Mouse (Mus musculus) forebrain, postnatal 0 days (tissue): ENCODE results near the gene Crocc. TPM values are rescaled to one million over a fixed set of nuclear protein-coding genes. Genes with fewer than 3 reads are reported as not detected.

ENCODE experiments used
- ATAC-seq: fragments of 200-750 bp; cut with Nextera tagmentation; 2 replicates; pipeline ENCODE4 v1.8.0; 2017; ENCODE audit warnings: mild to moderate bottlenecking, moderate library complexity
- DNase-seq: peaks from one replicate; pipeline ENCODE4 v3.0.0-alpha.2; 2015
- H3K27ac ChIP-seq: fragments of 300-500 bp; sonication (generic); 2 replicates; pipeline ENCODE4 v1.5.1; 2014; ENCODE audit warnings: low read depth, mild to moderate bottlenecking, antibody characterized with exemption, low read length, moderate library complexity, mixed read lengths
- H3K27me3 ChIP-seq: fragments of 300-500 bp; sonication (generic); 2 replicates; pipeline ENCODE4 v1.6.1; 2014; ENCODE audit warnings: mild to moderate bottlenecking, low read length, mixed read lengths; ENCODE audit not compliant: insufficient read depth
- H3K36me3 ChIP-seq: fragments of 300-500 bp; sonication (generic); 2 replicates; pipeline ENCODE4 v1.6.1; 2014; ENCODE audit warnings: mild to moderate bottlenecking, moderate library complexity; ENCODE audit not compliant: insufficient read depth
- H3K4me1 ChIP-seq: fragments of 300-500 bp; sonication (generic); 2 replicates; pipeline ENCODE4 v1.6.1; 2014; ENCODE audit warnings: antibody characterized with exemption; ENCODE audit not compliant: insufficient read depth
- H3K4me2 ChIP-seq: fragments of 300-500 bp; sonication (generic); 2 replicates; pipeline ENCODE4 v1.6.1; 2014; ENCODE audit warnings: low read depth, mild to moderate bottlenecking, moderate library complexity
- H3K4me3 ChIP-seq: fragments of 300-500 bp; sonication (generic); 2 replicates; pipeline ENCODE4 v1.5.1; 2014; ENCODE audit warnings: low read depth, low read length, mixed read lengths
- H3K9ac ChIP-seq: fragments of 300-500 bp; sonication (generic); 2 replicates; pipeline ENCODE4 v1.6.1; 2014; ENCODE audit warnings: mild to moderate bottlenecking
- H3K9me3 ChIP-seq: fragments of 300-500 bp; sonication (generic); 2 replicates; pipeline ENCODE4 v1.6.1; 2016; ENCODE audit warnings: low read length
- CTCF ChIP-seq: sonication (generic); IDR thresholded peaks from 2 replicates; pipeline ENCODE4 v1.5.1; 2016; ENCODE audit warnings: antibody characterized with exemption, control low read depth, low read depth
- WGBS: fragments of 180-500 bp; shearing (Covaris S2); extraction: QIAGEN DNeasy Blood & Tissue Kit; methylation state at CpG from one replicate; pipeline ENCODE4 v1.1.7; 2014; 5-methylcytosine and 5-hydroxymethylcytosine counted together
- polyA plus RNA-seq: library from polyadenylated mRNA; unstranded; fragments of >200 nt; fragmentation: Nextera tagmentation; extraction: Ambion mirVana; gene quantifications from 2 replicates; pipeline ENCODE4 v1.2.1, GENCODE M21; 2015
- total RNA-seq: library from RNA; depleted of rRNA; stranded (reverse); fragments of >200 nt; gene quantifications from 2 replicates; pipeline ENCODE4 v1.2.3, GENCODE M21; 2014

Crocc gene
- total and polyA plus RNA-seq, 2 experiments from 2014 or later: 3.8 to 43.0 TPM

GRCm38 (mm10) chr4:141020811-141021613 lies 39.3 kb downstream of the Crocc start:
- Histone ChIP-seq H3K4me3 (no peak overlapping the region), H3K4me1 (peaks cover 9% of the 10 kb centered on the region; the same call in 1 of the 2 replicates), H3K27me3 (no peaks in the 10 kb centered on the region), H3K9ac (peak overlapping the region; percentile 10; the same call in 1 of the 2 replicates), H3K4me2 (no peak overlapping the region), H3K36me3 (peaks cover 15% of the 10 kb centered on the region), H3K9me3 (no peaks in the 10 kb centered on the region), H3K27ac (peak overlapping the region; percentile 77)
- DNase-seq (peak; percentile 80), ATAC-seq (peak; percentile 68)
- no peak for TF ChIP-seq CTCF
- WGBS: 12% methylated on average over 14 of the region's 14 CpGs

GRCm38 (mm10) chr4:141020220-141020619 lies 40.1 kb downstream of the Crocc start:
- H3K27me3 ChIP-seq: no peaks in the 10 kb centered on the region
- H3K36me3 ChIP-seq: peaks cover 15% of the 10 kb centered on the region
- DNase-seq: no peak
- ATAC-seq: no peak
- no peak overlapping the region for H3K4me3 ChIP-seq
- H3K4me2 ChIP-seq: no peak overlapping the region
- no peaks in the 10 kb centered on the region for H3K9me3 ChIP-seq
- no peak overlapping the region for H3K9ac ChIP-seq
- H3K4me1 ChIP-seq: peaks cover 9% of the 10 kb centered on the region; the same call in 1 of the 2 replicates
- TF ChIP-seq CTCF: no peak
- WGBS: 67% methylated on average over 17 of the region's 17 CpGs
- peak overlapping the region; percentile 77; the same call in 1 of the 2 replicates for H3K27ac ChIP-seq

- no peak for ATAC-seq
Observed at GRCm38 (mm10) chr4:141017657-141018436, 42.5 kb downstream of the Crocc start.

DNA sequence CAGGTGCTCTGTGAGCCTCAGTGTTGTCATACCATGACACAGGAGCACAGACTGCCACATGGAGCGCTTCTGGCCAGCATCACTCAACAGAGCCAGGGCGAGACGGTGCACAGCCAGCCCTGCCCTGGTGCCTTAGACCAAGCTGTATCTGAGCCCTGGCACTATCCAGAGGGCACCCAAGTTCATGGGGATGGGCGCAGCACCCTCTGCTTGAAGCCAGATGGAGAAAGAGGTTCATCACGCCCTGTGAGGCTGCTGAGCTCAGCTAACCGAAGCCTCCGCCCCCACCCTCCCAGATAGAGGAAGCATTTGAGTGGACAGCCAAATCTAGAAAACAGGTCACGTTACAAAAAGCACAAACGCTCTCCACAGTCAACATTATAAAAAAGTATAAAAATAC lies 44.0 kb downstream of the Crocc start:
- no peak for TF ChIP-seq CTCF

More at GRCm38 (mm10) chr4:141017657-141018436, 42.5 kb downstream of the Crocc start:
- H3K9ac ChIP-seq: no peak overlapping the region
- TF ChIP-seq CTCF: no peak
- H3K9me3 ChIP-seq: no peaks in the 10 kb centered on the region
- no peak overlapping the region for H3K27ac ChIP-seq
- peaks cover 38% of the 10 kb centered on the region for H3K36me3 ChIP-seq
- no peak overlapping the region for H3K4me3 ChIP-seq
- no peaks in the 10 kb centered on the region for H3K27me3 ChIP-seq
- DNase-seq: no peak
- 74% methylated on average over 29 of the region's 29 CpGs for WGBS
- H3K4me1 ChIP-seq: peaks cover 10% of the 10 kb centered on the region; the same call in 1 of the 2 replicates
- H3K4me2 ChIP-seq: no peak overlapping the region

GRCm38 (mm10) chr4:141015356-141015755 lies 45.0 kb downstream of the Crocc start:
- no peak overlapping the region for H3K4me3 ChIP-seq
- H3K36me3 ChIP-seq: peaks cover 39% of the 10 kb centered on the region
- no peak for TF ChIP-seq CTCF
- H3K4me1 ChIP-seq: peaks cover 16% of the 10 kb centered on the region
- no peak overlapping the region for H3K9ac ChIP-seq
- ATAC-seq (no peak), DNase-seq (no peak)
- no peaks in the 10 kb centered on the region for H3K27me3 ChIP-seq
- no peaks in the 10 kb centered on the region for H3K9me3 ChIP-seq
- 65% methylated on average over 7 of the region's 7 CpGs for WGBS
- no peak overlapping the region for H3K4me2 ChIP-seq
- H3K27ac ChIP-seq: peak overlapping the region; percentile 15; the same call in 1 of the 2 replicates

More for the DNA sequence above, 44.0 kb downstream of the Crocc start:
- Histone ChIP-seq H3K4me3 (no peak overlapping the region), H3K36me3 (peaks cover 39% of the 10 kb centered on the region), H3K27ac (peak overlapping the region; percentile 29; the same call in 1 of the 2 replicates), H3K9me3 (no peaks in the 10 kb centered on the region), H3K4me1 (peaks cover 15% of the 10 kb centered on the region), H3K27me3 (no peaks in the 10 kb centered on the region), H3K9ac (no peak overlapping the region), H3K4me2 (no peak overlapping the region)
- DNase-seq (no peak), ATAC-seq (0 out of 2 replicates have a peak, but pooled peaks have one; percentile 0)
- WGBS: 79% methylated on average over 9 of the region's 9 CpGs

DNA sequence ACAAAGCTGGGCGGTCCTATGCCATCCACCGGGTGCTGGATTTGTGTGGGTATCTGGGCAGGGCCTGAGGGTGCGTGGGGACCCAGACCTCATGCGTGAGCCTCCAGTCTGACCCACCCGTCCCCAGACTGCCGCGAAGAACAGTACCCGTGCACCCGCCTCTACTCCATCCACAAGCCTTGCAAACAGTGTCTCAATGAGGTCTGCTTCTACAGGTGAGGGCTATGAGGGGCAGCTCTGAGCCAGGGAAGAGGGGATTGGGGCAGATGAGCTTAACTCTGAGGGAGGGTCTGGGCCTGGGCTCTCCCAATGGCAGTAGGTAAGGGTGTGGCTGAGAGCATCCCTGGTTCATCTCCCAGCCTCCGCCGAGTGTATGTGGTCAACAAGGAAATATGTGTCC lies 45.5 kb downstream of the Crocc start:
- no peak overlapping the region for H3K27ac ChIP-seq
- H3K36me3 ChIP-seq: peaks cover 39% of the 10 kb centered on the region
- WGBS: 89% methylated on average over 11 of the region's 11 CpGs
- no peak for DNase-seq
- no peaks in the 10 kb centered on the region for H3K27me3 ChIP-seq
- TF ChIP-seq CTCF: no peak
- H3K4me3 ChIP-seq: no peak overlapping the region
- peaks cover 19% of the 10 kb centered on the region for H3K4me1 ChIP-seq
- no peak overlapping the region for H3K4me2 ChIP-seq
- no peak overlapping the region for H3K9ac ChIP-seq
- no peaks in the 10 kb centered on the region for H3K9me3 ChIP-seq
- ATAC-seq: no peak
